In genomic region chr12:4593930-4594391, GRCm38 (mm10) we compare ENCODE assay signal across 8 mouse cellular contexts. TPM values are rescaled to one million over a fixed set of nuclear protein-coding genes. Genes with fewer than 3 reads are reported as not detected.
A peak's percentile ranks its signal among the peaks of the same experiment; 100 is the strongest.
DNase-seq lines count a peak whose midpoint lies in the region; ATAC-seq and TF ChIP-seq lines count a peak whose summit lies in the region.

No protein-coding gene starts in this region.

- DNase-seq in layer of hippocampus, adult 2 months (ENCODE audit: low spot score in 2 of 2), result no peak
- no peak for DNase-seq in layer of hippocampus, postnatal 14 days (ENCODE audit: low spot score in 2 of 2)
- peak; percentile 2 for DNase-seq in brain, embryonic 14.5 days (ENCODE audit: low read depth)
- no peak for DNase-seq in spleen, postnatal 4 days (ENCODE audit: low spot score in 2 of 2)
- no peak for DNase-seq in testis, postnatal 10 days (ENCODE audit: low spot score)
- DNase-seq in adrenal gland, adult 18-20 months (ENCODE audit: low spot score in 2 of 2), result no peak

- no peak for ATAC-seq in hindbrain, embryonic 13.5 days (ENCODE audit: low FRiP score)
- no peak for ATAC-seq in midbrain, embryonic 15.5 days (replicated peaks)

- peak overlapping the region; percentile 87; the same call in 1 of the 2 replicates for H3K9ac ChIP-seq in hindbrain, embryonic 13.5 days
- H3K9ac ChIP-seq in midbrain, embryonic 15.5 days, result peak overlapping the region; percentile 68; the same call in 1 of the 2 replicates

- H3K4me2 ChIP-seq in hindbrain, embryonic 13.5 days, result peak overlapping the region; percentile 77
- H3K4me2 ChIP-seq in midbrain, embryonic 15.5 days, result peak overlapping the region; percentile 64

- peaks cover 9% of the 10 kb centered on the region; the same call in 1 of the 2 replicates for H3K27me3 ChIP-seq in hindbrain, embryonic 13.5 days
- H3K27me3 ChIP-seq in midbrain, embryonic 15.5 days (replicated peaks), result no peaks in the 10 kb centered on the region

- H3K4me3 ChIP-seq in layer of hippocampus, adult 2 months, result peak overlapping the region; percentile 58
- peak overlapping the region; percentile 85 for H3K4me3 ChIP-seq in hindbrain, embryonic 13.5 days
- H3K4me3 ChIP-seq in midbrain, embryonic 15.5 days, result peak overlapping the region; percentile 79

- peaks cover 14% of the 10 kb centered on the region for H3K4me1 ChIP-seq in hindbrain, embryonic 13.5 days (replicated peaks)
- H3K4me1 ChIP-seq in midbrain, embryonic 15.5 days, result peaks cover 8% of the 10 kb centered on the region

- WGBS in hindbrain, embryonic 13.5 days, result 70% methylated on average over 9 of the region's 9 CpGs
- 66% methylated on average over 9 of the region's 9 CpGs for WGBS in midbrain, embryonic 15.5 days

- H3K36me3 ChIP-seq in hindbrain, embryonic 13.5 days, result no peaks in the 10 kb centered on the region
- no peaks in the 10 kb centered on the region for H3K36me3 ChIP-seq in midbrain, embryonic 15.5 days (replicated peaks)

- peak overlapping the region; percentile 99 for H3K27ac ChIP-seq in layer of hippocampus, adult 2 months
- H3K27ac ChIP-seq in hindbrain, embryonic 13.5 days, result no peak overlapping the region
- H3K27ac ChIP-seq in midbrain, embryonic 15.5 days, result no peak overlapping the region

- no peak for TF ChIP-seq CTCF in layer of hippocampus, adult 2 months (conservative IDR thresholded peaks at IDR 0.05)
- no peak for TF ChIP-seq CTCF in brain, embryonic 14.5 days (IDR thresholded peaks at IDR 0.05; ENCODE audit: borderline replicate concordance, extremely low read depth, insufficient read depth, insufficient read length)

- TF ChIP-seq POLR2A in brain, embryonic 14.5 days (IDR thresholded peaks at IDR 0.05; ENCODE audit: borderline replicate concordance, extremely low read depth, insufficient read depth, insufficient read length, poor library complexity, severe bottlenecking), result no peak

- H3K9me3 ChIP-seq in hindbrain, embryonic 13.5 days, result no peaks in the 10 kb centered on the region
- no peaks in the 10 kb centered on the region for H3K9me3 ChIP-seq in midbrain, embryonic 15.5 days

RNA-seq across cellular contexts. Expression of gene Gm3625, which starts 1.2 kb away (rescaled TPM):
- total RNA-seq in layer of hippocampus, adult 2 months (2021), result not detected
- not detected for total RNA-seq in layer of hippocampus, postnatal 14 days (2021)
- not detected in 2 replicates for polyA plus RNA-seq in brain, embryonic 14.5 days (2012; rRNA removed)
- not detected in 2 replicates for polyA plus RNA-seq in hindbrain, embryonic 13.5 days (2015; fragmentation: Nextera tagmentation; extraction: Ambion mirVana)
- polyA plus RNA-seq in midbrain, embryonic 15.5 days (2015; fragmentation: Nextera tagmentation; extraction: Ambion mirVana), result not detected in 2 replicates
- total RNA-seq in adrenal gland, adult 18-20 months (2021), result not detected

RNA-seq across cellular contexts. Expression of gene Itsn2, which starts 1.5 kb away (rescaled TPM):
- total RNA-seq in layer of hippocampus, adult 2 months (2021), result 100 to 1,000 TPM in 1 of 2 experiments, 10 to 100 TPM in 1; 88.6 to 101 TPM
- total RNA-seq in layer of hippocampus, postnatal 14 days (2021), result 10 to 100 TPM; 77.7 to 78.0 TPM
- polyA plus RNA-seq in brain, embryonic 14.5 days (2012; rRNA removed), result 18.2 and 20.7 TPM in 2 replicates
- 16.2 and 16.6 TPM in 2 replicates for polyA plus RNA-seq in hindbrain, embryonic 13.5 days (2015; fragmentation: Nextera tagmentation; extraction: Ambion mirVana)
- polyA plus RNA-seq in midbrain, embryonic 15.5 days (2015; fragmentation: Nextera tagmentation; extraction: Ambion mirVana), result 21.9 and 25.0 TPM in 2 replicates
- 10 to 100 TPM; 50.0 to 58.8 TPM for total RNA-seq in adrenal gland, adult 18-20 months (2021)
